Mouse (Mus musculus) thymus, adult 2 months (tissue): ENCODE data around the gene L2hgdh.

Source experiments
- CTCF ChIP-seq: fragments of 200-500 bp; IDR thresholded peaks from 2 replicates; pipeline ENCODE4 v1.5.1; 2012; ENCODE audit warnings: mild to moderate bottlenecking, control low read depth, low read length, moderate library complexity, borderline replicate concordance; ENCODE audit not compliant: control insufficient read depth, poor library complexity, insufficient read depth; ENCODE audit errors: extremely low read depth
- POLR2A ChIP-seq: fragments of 200-500 bp; IDR thresholded peaks from 2 replicates; pipeline ENCODE4 v1.6.1; 2012; ENCODE audit warnings: mild to moderate bottlenecking, low read length, control low read depth, moderate library complexity; ENCODE audit not compliant: control insufficient read depth, poor library complexity, insufficient read depth; ENCODE audit errors: extremely low read depth

DNA sequence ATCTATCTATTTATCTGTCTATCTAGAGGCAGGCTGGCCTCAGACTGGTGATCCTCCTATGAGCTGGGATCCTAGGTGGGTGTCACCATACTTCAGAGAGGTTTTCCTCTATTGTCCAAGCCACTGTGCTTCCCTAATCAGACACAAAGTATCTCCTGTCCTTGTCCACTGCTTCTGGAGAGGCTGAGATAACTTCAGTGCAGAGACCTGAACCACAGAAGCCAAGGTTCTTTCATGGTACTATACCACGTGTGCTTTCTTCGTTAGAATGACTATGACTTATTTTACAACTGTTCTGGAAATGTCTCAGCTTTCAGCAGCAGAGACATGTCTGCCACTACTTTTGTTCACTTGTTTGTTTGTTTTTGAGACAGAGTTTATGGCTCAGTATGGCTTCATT lies 44.2 kb upstream of the L2hgdh start:
- no peak for TF ChIP-seq POLR2A
- no peak for TF ChIP-seq CTCF
